Mouse (Mus musculus) bone marrow, adult 2 months (tissue): ENCODE measurements around the gene Pdcl. TPM values are rescaled to one million over a fixed set of nuclear protein-coding genes. Genes with fewer than 3 reads are reported as not detected.

ENCODE experiments used
- H3K27ac ChIP-seq: fragments of 200-500 bp; 2 replicates; pipeline ENCODE4 v1.5.1; 2012; ENCODE audit warnings: low read depth, mild to moderate bottlenecking, control low read depth, inconsistent platforms, low read length; ENCODE audit not compliant: control insufficient read depth, poor library complexity, insufficient read depth
- H3K4me1 ChIP-seq: fragments of 200-500 bp; 2 replicates; pipeline ENCODE4 v1.6.1; 2011; ENCODE audit warnings: low read length; ENCODE audit not compliant: control insufficient read depth, insufficient read depth
- H3K4me3 ChIP-seq: fragments of 200-500 bp; replicated peaks from 2 replicates; pipeline ENCODE3; 2011; ENCODE audit warnings: mild to moderate bottlenecking, low read depth, low read length, control low read depth; ENCODE audit not compliant: control insufficient read depth
- CTCF ChIP-seq: fragments of 200-500 bp; IDR thresholded peaks from 2 replicates; pipeline ENCODE4 v1.5.1; 2011; ENCODE audit warnings: low read length, control low read depth; ENCODE audit not compliant: control insufficient read depth, insufficient read depth
- POLR2A ChIP-seq: fragments of 200-500 bp; IDR thresholded peaks from 2 replicates; pipeline ENCODE4 v1.6.1; 2011; ENCODE audit warnings: low read depth, mild to moderate bottlenecking, control low read depth, low read length, borderline replicate concordance; ENCODE audit not compliant: control insufficient read depth
- WGBS: fragments of 180-500 bp; shearing (Covaris S2); methylation state at CpG from one replicate; pipeline ENCODE4 v1.1.7; 2018; 5-methylcytosine and 5-hydroxymethylcytosine counted together
- polyA plus RNA-seq: library from polyadenylated mRNA; stranded (reverse); fragments of >200 nt; gene quantifications from 2 replicates; pipeline ENCODE4 v1.2.4, GENCODE M21; 2011; ENCODE audit warnings: low replicate concordance; ENCODE audit not compliant: missing spikeins, insufficient read depth, insufficient read length

The Pdcl gene
- polyA plus RNA-seq, 1 experiment: 28.4 TPM

GRCm38 (mm10) chr2:37338497-37339187 is 20.5 kb downstream of the Pdcl start:
- peak; percentile 53 for TF ChIP-seq CTCF
- no peak for TF ChIP-seq POLR2A
- WGBS: 49% methylated on average over 10 of the region's 10 CpGs
- H3K27ac ChIP-seq: no peak overlapping the region
- no peak overlapping the region for H3K4me3 ChIP-seq
- no peaks in the 10 kb centered on the region for H3K4me1 ChIP-seq

- TF ChIP-seq POLR2A (no peak), CTCF (no peak)
- Histone ChIP-seq H3K4me3 (no peak overlapping the region), H3K4me1 (no peaks in the 10 kb centered on the region), H3K27ac (no peak overlapping the region)
- 66% methylated on average over 2 of the region's 2 CpGs for WGBS
These were observed 25.8 kb downstream of the Pdcl start for GRCm38 (mm10) chr2:37333321-37333720.

DNA sequence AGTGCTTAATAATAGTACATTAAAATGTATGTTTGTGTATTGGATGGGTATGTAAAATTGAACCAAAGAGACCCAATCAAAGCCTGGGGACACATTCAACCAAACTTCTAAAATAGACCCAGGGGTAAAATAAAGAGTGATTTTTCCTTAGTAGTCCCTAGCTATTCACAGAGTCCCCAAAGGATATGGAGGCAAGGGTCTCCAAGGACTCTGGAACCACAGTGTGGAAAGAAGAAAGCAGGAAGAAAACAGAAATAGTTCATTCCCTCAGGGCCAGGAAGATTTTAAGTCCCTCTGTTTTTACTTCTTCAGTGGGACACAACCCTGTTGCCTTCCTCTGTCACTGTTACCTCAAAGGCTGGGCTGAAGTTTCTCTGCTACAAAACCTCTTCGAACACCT is 32.9 kb downstream of the Pdcl start, which contains the start of gene Olfr368:
TSS of gene Olfr368 (plus strand) at position 301 of the 400 bp plus-strand sequence.
- 64% methylated on average over 1 of the region's 1 CpGs for WGBS
- Histone ChIP-seq H3K27ac (no peak within 1 kb of the TSS), H3K4me3 (no peak within 1 kb of the TSS), H3K4me1 (no peaks in the 10 kb centered on the region)
- no peak for TF ChIP-seq POLR2A
- no peak for TF ChIP-seq CTCF

Other genes starting within 250 kb of the Pdcl start
- gene Olfr362, start 241.4 kb downstream of the Pdcl start, polyA plus RNA-seq: not detected in 2 replicates
- gene Olfr364-ps1, start 220.0 kb downstream of the Pdcl start, polyA plus RNA-seq: not detected in 2 replicates
- gene Olfr365, start 171.1 kb downstream of the Pdcl start, polyA plus RNA-seq: not detected in 2 replicates
- 0.23 and 0.30 TPM in 2 replicates for gene Olfr366, start 147.8 kb downstream of the Pdcl start, polyA plus RNA-seq
- gene Olfr368, start 32.8 kb downstream of the Pdcl start, polyA plus RNA-seq: not detected in 2 replicates
- gene Rc3h2, start 63.6 kb upstream of the Pdcl start, polyA plus RNA-seq: 6.0 and 11.9 TPM in 2 replicates
- 1.3 and 2.6 TPM in 2 replicates for gene Zbtb26, start 83.8 kb upstream of the Pdcl start, polyA plus RNA-seq
- gene Zbtb6, start 83.8 kb upstream of the Pdcl start, polyA plus RNA-seq: 4.4 and 6.4 TPM in 2 replicates
- 11.2 and 18.0 TPM in 2 replicates for gene Rabgap1, start 83.9 kb upstream of the Pdcl start, polyA plus RNA-seq
- not detected in 2 replicates for gene Gpr21, start 157.0 kb upstream of the Pdcl start, polyA plus RNA-seq